Mouse (Mus musculus): ENCODE data around the gene Gm4131. TPM values are rescaled to one million over a fixed set of nuclear protein-coding genes. Genes with fewer than 3 reads are reported as not detected.

Gene Gm4131
- polyA plus RNA-seq, 1 experiment from 2014 or later = not detected

- WGBS = 56% methylated on average over 9 of the region's 9 CpGs
- Histone ChIP-seq H3K9ac (no peak overlapping the region), H3K27ac (no peak overlapping the region), H3K9me3 (replicated peaks) (no peaks in the 10 kb centered on the region), H3K36me3 (no peaks in the 10 kb centered on the region), H3K4me3 (replicated peaks) (no peak overlapping the region), H3K27me3 (no peaks in the 10 kb centered on the region), H3K4me2 (no peak overlapping the region), H3K4me1 (no peaks in the 10 kb centered on the region)
- ATAC-seq (replicated peaks; ENCODE audit: low FRiP score) = no peak
These were observed 111.8 kb downstream of the Gm4131 start for GRCm38 (mm10) chr14:62454760-62455569.

DNA sequence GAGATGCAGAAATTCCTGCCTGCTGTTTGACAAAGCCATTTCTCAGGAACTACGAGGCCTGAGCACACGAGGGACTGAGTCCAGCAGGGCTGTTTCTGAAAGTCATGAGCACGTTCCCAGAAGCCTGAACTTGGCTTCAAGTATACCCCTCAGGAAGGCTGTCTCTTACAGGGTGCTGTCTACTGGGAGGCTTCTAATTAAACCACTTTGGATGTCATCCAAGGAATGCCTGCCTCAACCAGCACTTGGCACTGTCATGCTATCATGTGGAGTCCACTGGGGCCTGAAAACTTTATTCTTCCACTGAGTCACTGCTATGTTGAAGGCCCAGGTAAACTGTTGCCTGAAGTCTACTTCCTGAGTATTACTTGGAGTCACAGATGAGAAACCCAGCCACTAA lies 112.6 kb downstream of the Gm4131 start:
- Histone ChIP-seq H3K9ac (no peak overlapping the region), H3K27me3 (no peaks in the 10 kb centered on the region), H3K36me3 (no peaks in the 10 kb centered on the region), H3K4me3 (replicated peaks) (no peak overlapping the region), H3K27ac (no peak overlapping the region), H3K9me3 (replicated peaks) (no peaks in the 10 kb centered on the region), H3K4me2 (no peak overlapping the region), H3K4me1 (no peaks in the 10 kb centered on the region)
- WGBS = 73% methylated on average over 3 of the region's 3 CpGs
- no peak for ATAC-seq (replicated peaks; ENCODE audit: low FRiP score)

GRCm38 (mm10) chr14:62453276-62453675 lies 113.4 kb downstream of the Gm4131 start:
- H3K4me1 ChIP-seq = no peaks in the 10 kb centered on the region
- no peak overlapping the region for H3K9ac ChIP-seq
- 62% methylated on average over 11 of the region's 11 CpGs for WGBS
- H3K4me3 ChIP-seq (replicated peaks) = no peak overlapping the region
- H3K4me2 ChIP-seq = no peak overlapping the region
- no peaks in the 10 kb centered on the region for H3K27me3 ChIP-seq
- H3K36me3 ChIP-seq = no peaks in the 10 kb centered on the region
- no peaks in the 10 kb centered on the region for H3K9me3 ChIP-seq (replicated peaks)
- no peak for ATAC-seq (replicated peaks; ENCODE audit: low FRiP score)
- no peak overlapping the region for H3K27ac ChIP-seq

DNA sequence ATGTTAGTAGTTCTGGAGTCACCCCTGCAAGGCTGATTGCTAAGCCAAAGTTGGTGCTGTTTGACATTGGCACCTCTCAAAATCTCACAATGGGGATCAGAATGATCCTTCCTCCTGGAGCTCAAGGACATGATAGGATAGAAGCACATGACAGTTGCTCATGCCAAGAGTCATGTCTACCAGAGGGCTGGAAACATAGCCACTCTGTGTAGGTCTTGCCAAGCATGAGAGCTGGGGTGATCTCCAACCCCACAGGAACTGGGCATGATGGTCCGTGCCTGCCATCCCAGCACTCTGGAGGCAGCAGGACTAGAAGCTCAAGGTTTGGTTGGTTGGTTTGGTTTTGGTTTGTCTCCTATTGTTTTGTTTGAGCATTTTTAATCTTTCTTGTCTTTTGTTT lies 116.0 kb downstream of the Gm4131 start:
- Histone ChIP-seq H3K36me3 (no peaks in the 10 kb centered on the region), H3K27me3 (no peaks in the 10 kb centered on the region), H3K4me1 (no peaks in the 10 kb centered on the region), H3K9me3 (replicated peaks) (no peaks in the 10 kb centered on the region), H3K4me2 (no peak overlapping the region), H3K9ac (no peak overlapping the region), H3K27ac (no peak overlapping the region), H3K4me3 (replicated peaks) (no peak overlapping the region)
- WGBS = 90% methylated on average over 1 of the region's 1 CpGs
- no peak for ATAC-seq (replicated peaks; ENCODE audit: low FRiP score)

GRCm38 (mm10) chr14:62447214-62447548 lies 119.5 kb downstream of the Gm4131 start:
- WGBS = 84% methylated on average over 3 of the region's 3 CpGs
- H3K4me3 ChIP-seq (replicated peaks) = no peak overlapping the region
- no peak overlapping the region for H3K4me2 ChIP-seq
- no peaks in the 10 kb centered on the region for H3K4me1 ChIP-seq
- no peak overlapping the region for H3K9ac ChIP-seq
- no peaks in the 10 kb centered on the region for H3K27me3 ChIP-seq
- no peaks in the 10 kb centered on the region for H3K36me3 ChIP-seq
- ATAC-seq (replicated peaks; ENCODE audit: low FRiP score) = no peak
- no peaks in the 10 kb centered on the region for H3K9me3 ChIP-seq (replicated peaks)
- no peak overlapping the region for H3K27ac ChIP-seq

GRCm38 (mm10) chr14:62446385-62447213 lies 120.1 kb downstream of the Gm4131 start:
- WGBS = 35% methylated on average over 7 of the region's 7 CpGs
- Histone ChIP-seq H3K36me3 (no peaks in the 10 kb centered on the region), H3K4me3 (replicated peaks) (no peak overlapping the region), H3K27ac (no peak overlapping the region), H3K27me3 (no peaks in the 10 kb centered on the region), H3K4me2 (no peak overlapping the region), H3K9me3 (replicated peaks) (no peaks in the 10 kb centered on the region), H3K4me1 (no peaks in the 10 kb centered on the region), H3K9ac (no peak overlapping the region)
- ATAC-seq (replicated peaks; ENCODE audit: low FRiP score) = no peak

DNA sequence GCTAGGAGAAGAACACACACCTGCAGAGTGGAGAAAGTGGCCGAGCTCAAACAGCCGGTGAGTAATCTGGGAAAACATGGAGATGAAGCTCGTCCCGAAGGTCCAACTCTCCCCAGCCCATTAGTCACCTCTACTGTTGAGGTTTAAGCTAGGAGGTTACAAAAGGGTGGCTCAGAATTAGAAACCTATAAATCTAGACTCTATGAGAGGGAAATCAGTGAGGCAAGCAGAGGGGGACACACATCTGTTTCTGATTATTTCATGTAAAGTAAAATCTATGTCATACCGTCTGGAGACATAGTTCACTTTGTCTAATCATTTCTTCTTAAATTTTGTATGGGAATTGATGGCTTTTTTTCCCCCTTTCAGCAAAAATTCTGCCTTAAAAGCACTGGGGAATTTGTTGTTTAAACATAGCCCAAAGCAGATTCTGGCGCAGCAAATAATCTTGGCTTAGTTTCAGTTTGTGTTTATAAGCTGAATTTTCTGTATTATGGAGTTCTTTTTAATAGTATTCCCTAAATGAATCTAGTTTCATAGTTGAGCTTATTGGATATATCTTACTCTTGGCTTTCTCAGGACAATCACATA lies 122.8 kb downstream of the Gm4131 start:
- Histone ChIP-seq H3K9ac (no peak overlapping the region), H3K36me3 (no peaks in the 10 kb centered on the region), H3K27me3 (no peaks in the 10 kb centered on the region), H3K9me3 (replicated peaks) (no peaks in the 10 kb centered on the region), H3K27ac (no peak overlapping the region), H3K4me3 (replicated peaks) (no peak overlapping the region), H3K4me2 (no peak overlapping the region), H3K4me1 (no peaks in the 10 kb centered on the region)
- no peak for ATAC-seq (replicated peaks; ENCODE audit: low FRiP score)
- 56% methylated on average over 6 of the region's 6 CpGs for WGBS

- no peak overlapping the region for H3K4me2 ChIP-seq
- no peak for ATAC-seq (replicated peaks; ENCODE audit: low FRiP score)
- H3K9ac ChIP-seq = no peak overlapping the region
- H3K4me3 ChIP-seq (replicated peaks) = no peak overlapping the region
- no peaks in the 10 kb centered on the region for H3K9me3 ChIP-seq (replicated peaks)
- H3K27me3 ChIP-seq = no peaks in the 10 kb centered on the region
- no peaks in the 10 kb centered on the region for H3K4me1 ChIP-seq
- no peaks in the 10 kb centered on the region for H3K36me3 ChIP-seq
- no peak overlapping the region for H3K27ac ChIP-seq
- WGBS = 83% methylated on average over 1 of the region's 1 CpGs
These were observed 123.8 kb downstream of the Gm4131 start for GRCm38 (mm10) chr14:62442971-62443370.

DNA sequence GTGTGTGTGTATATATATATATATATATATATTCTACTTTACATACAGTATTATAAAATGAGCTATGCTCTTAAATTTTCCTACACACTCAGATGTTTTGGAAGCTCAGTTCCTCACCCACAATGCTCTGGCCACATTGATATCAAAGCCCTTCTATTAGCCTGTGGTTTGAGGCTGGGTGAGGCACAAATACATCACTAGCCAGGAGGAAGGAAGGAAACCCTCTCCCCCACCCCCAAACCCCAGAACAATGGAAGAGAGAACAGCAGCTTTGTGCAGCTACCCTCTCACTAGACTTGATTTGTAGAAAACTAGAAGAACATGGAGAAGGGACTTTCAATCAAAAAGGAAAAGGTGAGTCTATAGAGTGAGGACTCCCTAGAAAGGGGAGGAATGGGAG lies 126.7 kb downstream of the Gm4131 start:
- Histone ChIP-seq H3K4me1 (no peaks in the 10 kb centered on the region), H3K4me2 (no peak overlapping the region), H3K9me3 (replicated peaks) (no peaks in the 10 kb centered on the region), H3K9ac (no peak overlapping the region), H3K36me3 (no peaks in the 10 kb centered on the region), H3K27ac (no peak overlapping the region), H3K27me3 (no peaks in the 10 kb centered on the region), H3K4me3 (replicated peaks) (no peak overlapping the region)
- ATAC-seq (replicated peaks; ENCODE audit: low FRiP score) = no peak

GRCm38 (mm10) chr14:62438236-62438635 lies 128.5 kb downstream of the Gm4131 start:
- no peak overlapping the region for H3K4me2 ChIP-seq
- H3K36me3 ChIP-seq = no peaks in the 10 kb centered on the region
- WGBS = 77% methylated on average over 4 of the region's 4 CpGs
- H3K9me3 ChIP-seq (replicated peaks) = no peaks in the 10 kb centered on the region
- H3K9ac ChIP-seq = no peak overlapping the region
- no peak for ATAC-seq (replicated peaks; ENCODE audit: low FRiP score)
- no peaks in the 10 kb centered on the region for H3K27me3 ChIP-seq
- no peaks in the 10 kb centered on the region for H3K4me1 ChIP-seq
- H3K4me3 ChIP-seq (replicated peaks) = no peak overlapping the region
- H3K27ac ChIP-seq = no peak overlapping the region

DNA sequence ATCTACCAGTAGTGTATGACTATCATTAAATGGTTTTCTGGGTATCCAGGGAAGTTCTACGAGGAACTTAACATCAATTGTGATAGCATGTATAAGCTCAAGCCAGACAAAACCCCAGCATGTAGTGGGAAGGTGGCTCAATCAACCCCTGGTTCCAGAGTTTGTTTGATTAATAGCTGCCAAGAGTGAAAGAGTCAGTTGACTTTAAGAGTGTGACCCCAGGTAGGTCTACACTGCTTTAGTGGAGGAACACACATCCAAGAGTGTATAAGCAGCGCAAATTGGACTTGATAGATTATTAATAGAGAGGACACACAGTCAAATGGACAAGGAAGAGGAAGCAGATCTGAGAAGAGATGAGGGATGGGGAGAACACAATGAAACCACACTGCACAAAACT lies 128.9 kb downstream of the Gm4131 start:
- Histone ChIP-seq H3K4me3 (replicated peaks) (no peak overlapping the region), H3K9me3 (replicated peaks) (no peaks in the 10 kb centered on the region), H3K4me1 (no peaks in the 10 kb centered on the region), H3K27me3 (no peaks in the 10 kb centered on the region), H3K4me2 (no peak overlapping the region), H3K36me3 (no peaks in the 10 kb centered on the region), H3K9ac (no peak overlapping the region), H3K27ac (no peak overlapping the region)
- ATAC-seq (replicated peaks; ENCODE audit: low FRiP score) = no peak
- WGBS = 96% methylated on average over 2 of the region's 2 CpGs

- no peak overlapping the region for H3K4me3 ChIP-seq (replicated peaks)
- H3K9me3 ChIP-seq (replicated peaks) = no peaks in the 10 kb centered on the region
- no peak overlapping the region for H3K9ac ChIP-seq
- ATAC-seq (replicated peaks; ENCODE audit: low FRiP score) = no peak
- no peaks in the 10 kb centered on the region for H3K27me3 ChIP-seq
- no peaks in the 10 kb centered on the region for H3K4me1 ChIP-seq
- H3K4me2 ChIP-seq = no peak overlapping the region
- WGBS = 33% methylated on average over 2 of the region's 2 CpGs
- no peak overlapping the region for H3K27ac ChIP-seq
- H3K36me3 ChIP-seq = no peaks in the 10 kb centered on the region
These were observed 141.4 kb downstream of the Gm4131 start for GRCm38 (mm10) chr14:62425277-62425691.

Data from kidney, embryonic 15.5 days (tissue).